Mouse (Mus musculus): ENCODE data around the gene Slc16a7.
A peak's percentile ranks its signal among the peaks of the same experiment; 100 is the strongest.

Slc16a7 gene

DNA sequence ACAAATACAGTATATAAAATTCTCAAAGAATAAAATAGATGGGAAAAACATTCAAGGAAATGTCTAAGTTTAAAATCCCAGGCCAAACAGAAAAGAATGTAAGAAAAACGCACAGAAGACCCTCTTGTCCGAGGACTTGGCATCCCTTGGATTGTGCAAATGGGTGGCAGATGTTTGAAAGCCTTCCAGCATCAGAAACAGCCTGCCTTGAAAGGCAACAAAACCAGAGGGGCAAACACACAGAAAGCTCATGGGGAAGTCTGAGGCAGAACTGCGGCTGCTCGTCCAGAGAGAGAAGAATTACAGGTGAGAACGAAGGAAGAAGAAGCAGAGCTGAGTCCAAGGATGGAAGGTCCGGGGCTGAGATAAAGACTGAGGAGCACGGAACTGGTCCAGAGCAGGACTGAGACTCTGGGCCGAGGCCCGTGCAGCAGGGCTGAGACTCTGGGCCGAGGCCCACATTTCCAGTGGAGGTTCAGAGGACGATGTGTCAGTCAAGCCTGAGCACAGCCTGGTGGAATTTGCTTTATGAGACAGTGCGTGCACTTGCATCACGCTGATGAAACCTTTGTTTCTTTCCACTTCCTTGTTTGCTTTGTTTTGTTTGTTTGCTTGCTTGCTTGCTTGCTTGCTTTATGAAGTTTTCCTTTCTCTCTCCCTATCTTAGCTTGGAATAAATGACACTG lies 65.0 kb downstream of the Slc16a7 start:
- no peak for DNase-seq (ENCODE audit: low spot score in 2 of 2)

DNA sequence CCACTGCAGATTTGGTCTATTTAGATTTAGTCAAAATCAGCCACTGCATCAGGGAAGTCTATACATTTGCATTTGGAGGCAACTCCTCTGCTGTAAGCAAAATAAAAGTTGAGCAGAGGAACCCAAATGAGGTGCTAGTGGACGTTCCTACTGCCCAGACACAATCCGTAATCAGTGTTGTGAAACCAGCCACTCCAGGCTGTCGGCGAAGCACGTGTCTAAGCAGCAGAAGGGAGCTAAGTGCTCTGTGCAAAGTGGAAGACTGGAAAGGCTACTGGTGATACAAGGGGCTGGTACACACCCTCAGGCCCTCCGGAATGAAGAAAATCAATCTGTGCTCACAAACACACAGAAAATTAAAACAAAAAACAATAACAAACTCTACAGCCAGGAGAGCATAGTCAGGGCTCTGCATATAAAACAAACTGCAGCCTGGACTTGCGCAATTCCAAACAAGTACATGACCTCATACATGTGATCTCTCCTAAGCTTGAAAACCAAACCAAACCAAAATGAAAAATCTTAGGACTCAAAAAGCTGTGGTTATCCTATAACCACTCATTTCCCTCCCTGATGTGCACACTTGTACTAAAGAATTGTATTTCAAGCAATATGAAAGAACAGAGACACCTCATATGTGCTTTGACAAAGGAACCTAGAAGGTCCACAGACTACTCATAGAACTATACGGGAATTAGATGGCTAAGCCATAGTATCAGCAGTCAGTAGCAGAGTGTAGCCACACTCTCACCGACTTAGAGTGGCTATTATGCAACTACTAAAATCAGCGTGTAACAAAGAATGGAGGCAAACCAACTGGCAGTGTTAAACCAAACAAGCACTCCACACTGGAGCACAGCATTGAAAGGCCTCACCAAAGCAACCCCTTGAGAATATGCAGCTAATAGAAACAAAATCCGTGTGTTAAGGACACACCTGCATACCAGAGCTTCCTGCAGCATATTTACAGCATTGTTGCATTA lies 67.5 kb downstream of the Slc16a7 start:
- no peak for DNase-seq (ENCODE audit: low spot score in 2 of 2)

DNA sequence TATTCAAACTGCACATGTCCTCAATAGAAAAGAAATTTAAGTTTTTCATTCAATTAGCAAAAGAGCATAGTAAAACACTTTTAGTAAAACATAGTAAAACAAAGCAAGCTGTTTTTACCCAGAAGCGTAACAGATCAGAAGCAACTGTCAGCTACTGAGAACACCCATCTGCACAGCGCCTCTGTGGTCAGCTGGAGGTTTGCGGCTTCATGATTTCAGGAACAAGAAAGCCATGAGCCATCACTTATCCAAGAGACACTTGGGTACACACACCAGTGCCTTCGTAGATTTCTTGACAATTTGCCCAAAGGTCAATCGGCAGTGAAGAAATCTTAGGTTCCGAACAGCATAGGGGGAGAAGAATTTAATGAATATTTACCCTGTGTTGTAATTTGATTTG lies 71.9 kb downstream of the Slc16a7 start:
- DNase-seq (ENCODE audit: low spot score in 2 of 2): no peak

DNA sequence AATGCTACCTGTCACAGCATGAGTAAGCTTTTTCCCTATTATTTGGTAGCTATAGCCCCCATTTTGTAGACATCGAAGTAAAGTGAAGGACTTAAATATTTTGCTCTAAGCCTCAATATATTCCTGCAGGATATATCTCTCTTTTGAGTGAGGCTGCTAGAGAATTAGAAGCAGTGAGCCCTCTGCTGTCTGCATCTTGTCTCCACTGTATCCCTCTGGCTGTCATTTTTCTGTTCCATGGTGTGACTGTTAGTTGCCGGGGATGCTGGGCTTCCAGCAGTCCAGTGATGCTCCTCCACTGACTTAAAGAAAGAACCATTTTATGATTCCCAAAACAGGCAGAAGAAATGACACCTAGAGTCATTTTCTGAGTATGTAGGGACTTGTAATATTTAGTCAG lies 78.4 kb downstream of the Slc16a7 start:
- DNase-seq (ENCODE audit: low spot score in 2 of 2): no peak

DNA sequence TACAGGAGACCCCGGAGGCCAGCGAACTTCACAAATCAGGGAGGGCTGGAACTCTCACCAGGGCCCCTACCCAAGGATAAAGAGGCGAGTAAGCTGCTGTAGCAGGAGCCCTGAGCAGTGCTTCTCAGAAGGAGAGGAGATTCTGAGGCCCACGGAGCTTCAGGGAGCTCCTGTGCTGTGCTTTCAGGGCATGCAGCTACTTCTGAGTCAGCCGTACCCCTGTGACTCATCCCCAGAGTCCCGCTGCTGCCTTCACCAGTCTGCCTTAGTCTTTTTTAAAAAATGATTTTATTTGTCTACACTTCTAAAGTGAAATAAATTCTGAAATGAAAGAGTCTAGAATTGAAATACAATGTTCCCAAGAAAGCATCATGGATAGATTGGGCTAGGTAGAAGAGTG lies 91.2 kb downstream of the Slc16a7 start:
- DNase-seq (ENCODE audit: low spot score in 2 of 2): no peak

DNA sequence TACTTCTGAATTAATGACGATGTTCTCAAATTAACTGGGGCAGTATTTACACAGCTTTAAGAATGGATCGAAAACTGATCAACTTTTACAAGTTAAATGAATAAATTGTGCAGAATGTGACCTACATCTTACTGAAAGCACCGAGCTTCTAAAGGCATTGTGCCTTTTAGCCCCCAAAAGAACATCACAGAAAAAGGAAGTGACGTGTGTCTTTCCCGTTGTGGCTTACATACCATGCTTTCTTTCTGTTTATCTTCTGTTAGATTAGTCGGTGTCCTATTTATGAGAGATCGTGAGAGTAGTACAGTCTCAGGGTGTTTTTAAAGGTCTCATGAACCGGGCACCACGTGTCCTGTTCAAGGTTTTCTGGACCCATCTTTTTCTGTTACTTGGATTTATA lies 98.9 kb downstream of the Slc16a7 start:
- no peak for DNase-seq (ENCODE audit: low spot score in 2 of 2)

DNA sequence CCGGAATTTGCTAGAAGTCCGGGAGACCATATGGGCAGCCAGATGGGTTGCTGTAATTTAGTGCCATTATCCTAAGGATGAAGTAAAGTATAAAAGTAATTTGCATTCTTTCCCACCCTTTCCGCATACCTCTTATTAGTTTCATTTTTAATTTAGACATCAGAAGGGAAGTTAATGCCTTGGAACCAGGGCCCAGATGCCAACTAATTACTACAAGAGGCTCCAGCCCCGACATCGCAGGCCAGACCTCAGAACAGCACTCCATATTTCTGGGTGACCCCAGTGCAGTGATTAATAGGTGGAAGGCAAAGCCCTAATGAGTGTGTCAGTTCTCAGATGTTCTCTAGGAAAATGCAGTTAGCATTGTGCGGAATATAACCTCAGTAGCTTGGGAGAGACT lies 100.7 kb downstream of the Slc16a7 start:
- no peak for DNase-seq (ENCODE audit: low spot score in 2 of 2)

DNA sequence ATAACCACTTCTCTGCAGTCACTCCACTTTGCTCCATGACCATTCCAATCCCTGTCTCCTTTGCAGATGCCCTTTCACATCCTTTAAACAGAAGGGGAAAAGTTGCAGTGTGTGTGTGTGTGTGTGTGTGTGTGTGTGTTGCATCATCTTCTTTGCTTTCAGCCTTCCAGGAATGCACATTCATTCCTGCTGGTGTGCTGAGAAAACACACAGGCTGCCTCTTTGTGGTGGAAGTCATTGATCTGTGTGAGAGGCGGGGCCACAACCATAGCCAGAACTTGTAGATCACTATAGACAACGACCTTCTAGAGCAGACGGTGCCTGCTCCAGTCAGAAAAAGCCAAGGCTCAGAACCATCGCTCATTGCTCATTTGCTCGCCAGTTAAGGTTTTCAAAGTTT lies 103.9 kb downstream of the Slc16a7 start:
- DNase-seq (ENCODE audit: low spot score in 2 of 2): no peak

DNA sequence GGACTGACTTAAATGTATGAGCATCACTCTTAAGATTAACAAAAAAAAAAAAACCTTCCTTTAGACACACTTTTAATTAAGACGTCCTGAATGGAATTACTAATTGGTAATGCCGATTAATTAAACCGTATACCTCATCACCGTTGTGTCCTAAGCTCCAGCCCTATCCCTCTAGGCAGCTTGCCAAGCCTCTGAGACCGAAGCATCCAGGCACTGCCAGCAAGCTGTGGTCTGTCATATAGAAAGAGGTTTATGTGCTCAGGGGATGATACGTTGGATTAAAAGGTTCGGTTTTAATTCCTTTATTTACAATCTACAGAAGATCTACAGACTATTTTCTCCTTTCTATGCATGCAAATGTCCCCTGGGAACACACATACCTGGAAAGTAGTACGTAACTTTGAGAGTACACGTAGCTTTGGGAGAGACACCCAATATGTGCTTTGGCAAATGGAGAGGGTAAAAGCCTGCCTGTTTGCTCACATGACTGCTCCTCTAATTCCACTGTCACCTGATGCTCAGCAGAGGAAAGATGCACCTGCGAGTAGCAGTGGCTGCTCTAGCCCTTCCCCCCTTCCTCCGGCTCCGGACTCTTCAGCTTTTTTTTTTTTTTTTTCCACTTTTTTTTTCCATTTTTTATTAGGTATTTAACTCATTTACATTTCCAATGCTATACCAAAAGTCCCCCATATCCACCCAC lies 114.0 kb downstream of the Slc16a7 start:
- DNase-seq (ENCODE audit: low spot score in 2 of 2): no peak

DNA sequence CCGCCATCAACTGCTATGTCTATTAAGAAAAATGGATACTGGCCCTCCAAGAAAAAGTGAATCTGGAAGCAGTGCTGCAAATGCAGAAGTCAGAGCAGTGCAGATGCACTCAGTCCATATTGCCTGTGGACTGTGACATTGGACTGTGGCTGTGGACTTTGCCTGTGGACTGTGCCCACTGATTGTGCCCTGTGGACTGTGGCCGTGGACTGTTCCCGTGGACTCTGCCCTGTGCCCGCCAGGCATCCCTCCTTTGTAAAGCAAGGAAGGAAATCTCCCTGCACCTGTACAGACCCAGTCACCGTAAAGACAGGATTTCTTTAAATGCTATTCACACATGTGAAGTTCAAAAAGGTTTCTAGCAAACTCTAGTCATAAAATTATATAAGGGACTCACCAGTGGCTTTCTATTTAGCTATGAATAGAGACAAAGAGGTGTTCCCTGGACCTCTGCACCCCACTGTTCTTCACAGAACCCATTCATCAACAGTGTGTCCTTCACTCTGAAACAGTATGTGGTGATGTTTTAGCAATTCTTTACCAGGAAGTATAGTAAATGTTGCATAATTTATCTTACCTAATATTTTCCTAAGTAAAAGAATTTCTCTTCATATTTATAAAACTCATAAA lies 114.6 kb downstream of the Slc16a7 start:
- no peak for DNase-seq (ENCODE audit: low spot score in 2 of 2)

DNA sequence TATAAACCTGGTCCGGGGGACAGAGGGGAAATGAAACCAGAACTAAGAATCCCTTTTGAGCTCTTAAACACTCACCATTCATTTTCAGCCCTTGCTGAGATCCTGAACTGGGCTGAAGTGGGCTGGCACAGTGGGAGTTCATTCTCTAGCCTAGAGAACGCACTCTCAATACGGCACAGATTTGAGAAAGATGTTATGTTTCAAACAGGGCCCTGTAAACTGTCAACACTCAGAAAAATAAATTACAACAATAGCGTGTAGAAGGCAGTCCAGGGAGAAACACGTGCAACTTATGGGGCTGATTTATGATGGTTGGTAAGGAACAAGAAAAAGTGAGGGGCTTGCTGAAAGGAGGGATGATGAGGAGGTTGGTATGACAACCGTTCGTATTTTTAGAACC lies 115.5 kb downstream of the Slc16a7 start:
- DNase-seq (ENCODE audit: low spot score in 2 of 2): no peak

DNA sequence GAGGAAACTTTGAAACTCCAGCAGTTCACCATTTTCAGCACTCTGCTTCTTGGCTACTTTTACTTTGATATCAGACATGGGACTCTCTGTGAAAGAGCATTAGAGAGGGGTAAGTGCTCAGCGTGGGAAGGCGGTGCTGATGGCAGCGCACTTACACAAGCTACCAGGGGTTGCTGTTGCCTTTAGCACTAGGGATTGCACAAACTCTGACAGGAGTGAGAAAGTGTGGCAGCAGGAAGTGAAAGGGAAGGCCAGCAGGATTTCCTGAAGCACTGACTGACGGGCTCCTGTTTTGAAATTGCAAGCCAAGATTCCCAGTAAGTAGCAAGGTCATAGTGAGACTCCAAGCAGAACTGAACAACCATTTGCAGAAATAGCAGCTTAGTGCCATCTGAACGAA lies 117.8 kb downstream of the Slc16a7 start:
- DNase-seq (ENCODE audit: low spot score in 2 of 2): no peak

DNA sequence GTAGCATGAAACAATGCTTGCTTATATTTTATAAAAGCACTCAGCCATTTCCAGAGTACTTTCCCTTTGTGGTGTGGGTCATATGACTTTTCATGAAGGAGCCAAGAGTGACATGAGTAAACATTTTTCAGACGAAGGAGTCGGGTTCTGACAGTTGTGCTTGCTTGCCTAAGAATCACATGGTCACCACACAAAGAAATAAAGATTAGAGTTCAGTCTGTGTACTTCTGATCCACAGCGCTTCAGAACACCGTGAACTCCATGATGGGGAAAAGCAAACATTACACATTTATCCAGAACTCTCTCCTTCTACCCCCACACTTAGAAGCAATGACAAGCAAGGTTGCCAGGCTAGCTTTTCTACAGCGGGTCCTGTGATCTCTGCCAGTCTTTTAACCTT lies 119.0 kb downstream of the Slc16a7 start:
- DNase-seq (ENCODE audit: low spot score in 2 of 2): no peak

DNA sequence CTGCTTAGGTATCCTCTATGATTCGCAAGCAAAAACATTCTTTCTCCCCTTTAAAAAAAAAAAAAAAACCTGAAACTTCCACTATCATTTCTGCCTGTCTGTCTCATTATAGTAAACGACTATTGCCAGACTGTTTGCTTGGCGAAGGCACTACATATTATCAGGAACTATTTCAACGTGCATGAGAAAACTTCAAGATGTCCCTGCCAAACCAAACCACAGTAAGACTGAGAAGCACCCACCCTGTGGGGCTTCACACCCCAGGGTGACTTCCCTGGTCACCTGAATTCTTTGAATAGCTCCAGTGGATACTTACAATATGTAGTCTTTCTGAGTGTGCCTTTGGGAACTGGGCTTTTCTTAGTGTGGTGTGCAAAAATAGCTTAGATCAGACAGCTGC lies 122.9 kb downstream of the Slc16a7 start:
- DNase-seq (ENCODE audit: low spot score in 2 of 2): no peak

DNA sequence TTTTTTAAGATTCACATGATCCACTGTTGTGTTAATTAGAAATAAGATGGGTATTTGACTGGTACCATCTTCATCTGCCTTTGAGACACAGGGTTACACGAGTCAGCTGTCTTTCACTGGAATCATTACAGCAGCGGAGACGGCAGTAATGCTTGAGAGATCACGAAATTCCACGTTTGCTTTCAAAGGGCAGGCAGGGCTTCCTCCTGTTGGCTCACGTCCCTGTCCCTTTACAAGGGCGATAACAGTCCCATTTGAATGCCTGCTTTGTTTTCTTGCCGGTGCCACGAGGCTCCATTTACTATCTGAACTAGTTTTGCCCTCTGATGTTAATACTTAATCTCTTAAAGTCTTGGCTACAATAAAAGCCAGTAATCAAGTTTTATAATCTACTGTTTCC lies 123.4 kb downstream of the Slc16a7 start:
- DNase-seq (ENCODE audit: low spot score in 2 of 2): no peak

DNA sequence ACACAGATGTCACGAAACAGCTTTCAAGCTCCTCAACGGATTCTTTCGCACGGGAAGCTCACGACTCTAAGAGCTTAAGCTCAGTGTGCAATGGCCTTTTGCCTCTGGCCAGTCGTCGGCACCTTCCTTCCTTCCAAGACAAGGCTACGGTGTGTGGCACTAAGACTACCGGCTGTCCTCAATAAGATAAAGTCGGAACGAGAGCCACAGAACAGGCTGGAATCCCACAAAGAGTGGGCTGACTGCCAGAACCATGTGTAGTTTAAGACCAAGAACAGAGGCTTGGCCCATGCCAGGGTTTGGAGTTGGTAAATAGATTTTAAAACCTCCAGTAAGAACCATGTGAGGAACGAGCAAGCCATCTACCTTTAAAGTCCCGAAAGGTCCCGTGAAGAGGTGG lies 123.8 kb downstream of the Slc16a7 start:
- DNase-seq (ENCODE audit: low spot score in 2 of 2): no peak

DNA sequence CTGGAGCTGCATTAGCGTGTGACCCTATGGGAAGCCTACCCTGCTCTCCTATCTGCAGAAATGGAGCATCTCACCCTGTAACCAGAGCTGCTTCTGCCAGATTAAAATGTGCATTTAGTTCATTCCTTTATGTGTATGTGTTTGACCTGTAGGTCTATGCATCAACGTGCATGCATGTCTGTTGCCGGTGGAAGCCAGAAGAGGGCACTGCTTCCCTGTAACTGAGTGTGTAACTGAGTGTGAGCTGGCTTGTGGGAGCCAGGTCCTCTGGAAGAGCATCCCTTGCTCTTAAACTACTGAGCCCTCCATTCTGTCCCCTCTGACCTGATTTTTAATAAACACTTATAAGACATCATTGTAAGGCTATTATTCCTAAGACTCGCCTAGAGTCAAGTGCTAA lies 124.3 kb downstream of the Slc16a7 start:
- peak in 1 of 2 experiments; percentile 21 for DNase-seq (ENCODE audit: low spot score in 2 of 2)

DNA sequence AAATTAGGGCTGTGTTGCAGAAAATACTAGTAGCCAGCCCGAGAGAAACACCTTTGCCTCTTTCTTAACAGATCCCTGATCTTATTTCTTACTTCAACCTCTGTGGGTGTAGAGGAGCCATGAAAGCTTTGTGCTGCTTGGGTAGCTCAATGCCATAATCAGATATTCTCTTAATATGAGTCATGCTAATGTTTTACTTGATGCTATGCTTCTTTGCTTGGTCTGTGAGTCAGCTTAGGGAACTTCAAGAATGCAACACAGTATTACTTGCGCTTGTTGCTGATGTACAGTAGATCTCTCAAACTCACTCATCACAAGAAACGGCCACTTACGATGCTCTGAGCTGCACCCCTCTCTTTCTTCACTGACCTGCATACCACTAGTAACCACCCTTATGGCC lies 133.4 kb downstream of the Slc16a7 start:
- no peak for DNase-seq (ENCODE audit: low spot score in 2 of 2)

DNA sequence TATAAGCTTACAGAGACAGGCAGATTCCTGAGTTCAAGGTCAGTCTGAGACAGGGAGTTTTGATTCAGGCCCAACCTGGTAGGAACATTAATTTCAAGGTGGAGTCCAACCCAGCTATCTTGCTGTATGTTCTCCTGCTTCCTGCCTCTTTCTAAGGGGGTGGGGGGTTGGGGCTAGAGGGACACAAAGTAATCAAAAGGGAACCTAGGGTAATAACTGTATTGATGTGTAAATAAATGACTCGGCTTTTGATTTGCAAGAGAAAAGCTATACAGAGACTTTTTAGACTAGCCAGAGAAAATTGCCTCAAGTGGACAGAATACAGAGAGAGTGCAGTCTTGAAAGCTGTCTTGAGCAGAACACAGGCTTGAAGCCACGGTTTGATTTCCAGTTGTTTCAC lies 174.7 kb downstream of the Slc16a7 start:
- no peak for DNase-seq (ENCODE audit: low spot score in 2 of 2)

DNA sequence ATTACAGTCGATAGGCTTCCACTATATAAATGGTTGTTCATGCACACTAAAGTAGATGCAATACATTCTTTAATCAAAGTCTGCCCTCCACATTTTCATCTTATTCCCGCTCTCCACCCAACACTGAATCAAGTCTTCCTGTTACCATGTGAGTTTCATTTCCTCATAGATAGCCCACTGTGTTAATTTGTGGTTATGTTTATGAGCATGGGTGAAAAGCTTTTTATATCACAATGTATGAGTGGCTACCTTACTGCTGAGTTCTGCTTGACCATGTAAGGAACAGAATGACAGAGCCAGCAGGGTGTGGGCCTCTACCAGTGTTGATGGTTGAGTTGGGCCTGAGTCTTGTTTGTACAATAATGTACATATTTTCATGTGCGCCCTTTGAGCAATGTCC lies 175.5 kb downstream of the Slc16a7 start:
- no peak for DNase-seq (ENCODE audit: low spot score in 2 of 2)

DNA sequence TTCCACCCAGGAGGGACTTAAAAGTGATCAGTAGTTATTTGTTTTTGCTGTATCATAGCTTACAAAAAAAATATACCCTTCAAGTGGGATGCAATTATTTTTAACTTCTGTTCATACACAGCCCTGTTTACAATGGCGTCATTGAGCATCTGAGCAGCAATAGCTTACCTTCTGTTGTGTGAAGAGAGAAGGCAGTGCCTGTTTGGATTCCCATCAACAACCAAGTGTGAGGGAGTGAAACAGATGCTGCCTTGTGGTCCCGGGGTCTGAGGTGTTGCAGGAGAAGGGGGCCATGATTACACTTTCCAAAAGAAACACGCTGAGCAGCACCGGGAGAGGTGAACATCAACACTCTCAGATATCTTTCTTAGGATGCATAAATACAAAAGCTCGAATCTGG lies 201.7 kb downstream of the Slc16a7 start:
- no peak for DNase-seq (ENCODE audit: low spot score in 2 of 2)

DNA sequence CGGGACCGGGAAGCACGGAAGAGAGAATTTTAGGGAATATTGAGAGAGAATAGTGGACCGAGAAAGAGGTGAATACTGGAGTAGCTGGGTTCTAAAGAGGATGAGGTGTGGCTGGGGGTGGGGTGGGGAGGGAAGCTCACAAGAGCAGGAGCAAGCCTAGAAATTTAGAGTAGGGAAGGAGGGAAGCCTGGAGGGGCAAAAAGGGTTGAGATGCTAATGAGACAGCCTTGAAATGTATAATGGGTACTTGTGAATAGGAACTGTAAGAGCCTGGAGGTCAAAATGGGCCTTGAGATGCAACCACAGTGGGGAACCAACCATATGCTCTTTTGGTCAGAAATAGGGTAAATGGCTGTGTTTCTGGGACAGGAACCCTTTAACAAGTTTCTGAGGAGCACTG lies 203.9 kb downstream of the Slc16a7 start:
- DNase-seq (ENCODE audit: low spot score in 2 of 2): no peak
